Mouse (Mus musculus) hindbrain, embryonic 15.5 days (tissue): ENCODE measurements at regions not wholly inside any gene's neighbourhood (a gene's known extent, or its start where the extent isn't known, plus 50 kb on each side); places are given as distances from the start of the nearest gene placed in this dataset.

Experiments
- ATAC-seq: fragments of 200-750 bp; cut with Nextera tagmentation; 2 replicates; pipeline ENCODE4 v1.8.0; 2017; ENCODE audit warnings: low read depth, moderate number of reproducible peaks, moderate TSS enrichment; ENCODE audit not compliant: low FRiP score
- H3K27ac ChIP-seq: fragments of 300-500 bp; sonication (generic); replicated peaks from 2 replicates; pipeline ENCODE4 v1.5.1; 2015; ENCODE audit warnings: mild to moderate bottlenecking, inconsistent platforms
- H3K27me3 ChIP-seq: fragments of 300-500 bp; sonication (generic); 2 replicates; pipeline ENCODE4 v1.6.1; 2015; ENCODE audit warnings: control low read depth, inconsistent platforms
- H3K36me3 ChIP-seq: fragments of 300-500 bp; sonication (generic); 2 replicates; pipeline ENCODE4 v1.6.1; 2015; ENCODE audit warnings: control low read depth, inconsistent platforms
- H3K4me1 ChIP-seq: fragments of 300-500 bp; sonication (generic); replicated peaks from 2 replicates; pipeline ENCODE4 v1.6.1; 2015; ENCODE audit warnings: control low read depth, inconsistent platforms
- H3K4me2 ChIP-seq: fragments of 300-500 bp; sonication (generic); 2 replicates; pipeline ENCODE4 v1.6.1; 2015; ENCODE audit warnings: moderate library complexity, mild to moderate bottlenecking, inconsistent platforms
- H3K4me3 ChIP-seq: fragments of 300-500 bp; sonication (generic); 2 replicates; pipeline ENCODE4 v1.5.1; 2015; ENCODE audit warnings: mild to moderate bottlenecking, inconsistent platforms
- H3K9ac ChIP-seq: fragments of 300-500 bp; sonication (generic); 2 replicates; pipeline ENCODE4 v1.6.1; 2015; ENCODE audit warnings: inconsistent platforms
- H3K9me3 ChIP-seq: fragments of 300-500 bp; sonication (generic); 2 replicates; pipeline ENCODE4 v1.6.1; 2016; ENCODE audit warnings: control low read depth, inconsistent platforms
- WGBS: fragments of 180-500 bp; shearing (Covaris S2); methylation state at CpG from one replicate; pipeline ENCODE4 v1.1.7; 2015; 5-methylcytosine and 5-hydroxymethylcytosine counted together

DNA sequence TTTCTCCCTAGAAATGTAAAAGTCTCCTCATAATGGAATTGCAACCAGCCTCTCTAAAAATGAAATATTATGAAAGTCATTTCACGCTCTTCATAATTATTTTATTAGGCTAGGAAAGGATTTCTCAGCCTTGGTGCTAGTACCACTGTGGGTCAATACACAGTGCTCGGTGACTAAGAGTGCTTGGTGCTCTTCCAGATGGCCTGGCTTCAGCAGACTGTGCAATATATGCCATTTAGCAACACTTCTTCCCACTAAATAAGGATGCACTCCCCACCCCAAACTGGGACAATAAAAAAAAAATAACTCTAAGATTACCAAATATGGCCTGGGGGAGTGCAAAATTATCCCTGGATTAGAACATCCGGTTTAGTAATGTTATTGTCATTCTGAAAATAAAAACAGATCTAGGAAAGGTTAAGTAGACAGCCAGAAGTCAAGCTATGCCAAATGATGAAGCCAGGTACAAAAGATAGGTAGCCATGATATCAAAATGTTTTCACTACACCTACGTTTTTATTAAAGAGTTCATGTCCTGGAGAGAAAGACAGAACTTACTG is 2333.4 kb upstream of the Gm7489 start:
- no peaks in the 10 kb centered on the region for H3K27me3 ChIP-seq

DNA sequence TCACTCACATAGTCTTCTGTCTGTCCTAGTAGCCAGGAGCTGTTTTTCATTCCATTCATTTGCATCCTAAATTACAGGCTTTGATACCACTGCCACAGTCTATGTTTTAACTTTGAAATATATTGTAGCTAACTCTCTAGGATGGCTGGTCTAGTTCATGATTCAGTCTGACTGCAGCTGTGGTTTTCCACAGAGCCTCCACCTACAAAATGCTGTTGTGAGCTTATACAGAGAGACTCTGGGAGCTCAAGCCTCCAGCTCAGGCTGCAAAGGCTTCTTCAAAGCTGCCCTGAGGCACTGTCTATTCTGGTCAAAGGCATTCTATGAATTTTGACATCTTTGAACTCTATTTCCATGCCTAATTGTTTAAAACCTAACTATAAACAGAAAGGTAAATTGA is 2326.5 kb upstream of the Gm7489 start:
- no peak overlapping the region for H3K4me3 ChIP-seq
- H3K9ac ChIP-seq: no peak overlapping the region
- H3K36me3 ChIP-seq: no peaks in the 10 kb centered on the region
- H3K4me2 ChIP-seq: no peak overlapping the region
- no peaks in the 10 kb centered on the region for H3K9me3 ChIP-seq
- H3K27ac ChIP-seq: no peak overlapping the region
- H3K4me1 ChIP-seq: no peaks in the 10 kb centered on the region
- no peaks in the 10 kb centered on the region for H3K27me3 ChIP-seq
- no peak for ATAC-seq

More for the DNA sequence above, 2333.4 kb upstream of the Gm7489 start:
- H3K9me3 ChIP-seq: no peaks in the 10 kb centered on the region
- H3K36me3 ChIP-seq: no peaks in the 10 kb centered on the region
- no peak overlapping the region for H3K4me3 ChIP-seq
- H3K9ac ChIP-seq: no peak overlapping the region
- 87% methylated on average over 4 of the region's 4 CpGs for WGBS
- no peak for ATAC-seq
- no peak overlapping the region for H3K27ac ChIP-seq
- no peaks in the 10 kb centered on the region for H3K4me1 ChIP-seq
- H3K4me2 ChIP-seq: no peak overlapping the region

DNA sequence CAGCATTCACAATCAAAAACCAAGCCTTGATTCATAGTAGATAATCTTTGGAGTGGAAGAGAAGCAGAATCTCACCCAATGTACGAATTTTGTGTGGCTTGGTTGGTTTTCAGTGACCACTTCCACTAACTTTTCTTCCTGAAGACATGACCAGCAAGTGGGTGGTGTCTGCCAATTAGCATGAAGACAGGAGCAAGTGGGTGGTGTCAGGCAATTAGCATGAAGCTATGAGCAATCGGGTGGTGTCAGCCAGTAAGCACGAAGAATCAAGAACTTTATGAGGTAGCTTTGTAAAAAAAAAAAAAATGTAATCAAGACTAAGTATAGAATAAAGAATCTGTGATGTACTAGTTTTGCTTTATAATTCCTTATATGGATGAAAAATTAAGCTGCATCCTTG is 2319.2 kb upstream of the Gm7489 start:
- Histone ChIP-seq H3K27me3 (no peaks in the 10 kb centered on the region), H3K4me3 (no peak overlapping the region), H3K9ac (no peak overlapping the region), H3K4me2 (no peak overlapping the region), H3K9me3 (no peaks in the 10 kb centered on the region), H3K4me1 (no peaks in the 10 kb centered on the region), H3K36me3 (no peaks in the 10 kb centered on the region), H3K27ac (no peak overlapping the region)
- no peak for ATAC-seq
- 87% methylated on average over 3 of the region's 3 CpGs for WGBS

DNA sequence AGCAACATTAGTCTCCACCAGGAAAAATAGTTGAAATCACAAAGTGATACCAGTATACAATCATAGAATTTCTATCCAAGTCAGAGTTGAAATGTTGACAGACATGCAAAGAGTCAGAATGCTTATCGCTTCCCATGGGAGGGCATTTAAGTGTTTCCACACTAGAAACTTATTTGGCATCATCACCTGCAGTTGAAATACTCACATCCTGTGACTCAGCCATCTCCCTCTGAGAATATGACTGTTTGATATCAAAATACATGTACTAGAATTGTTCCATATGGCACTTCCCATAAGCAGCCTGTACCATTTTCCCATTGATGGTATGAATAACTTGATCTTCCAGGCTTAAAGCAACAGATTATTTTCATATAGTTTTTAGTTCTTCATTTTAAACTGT is 2314.1 kb upstream of the Gm7489 start:
- WGBS: 98% methylated on average over 1 of the region's 1 CpGs
- no peak overlapping the region for H3K9ac ChIP-seq
- no peak overlapping the region for H3K4me3 ChIP-seq
- H3K4me1 ChIP-seq: no peaks in the 10 kb centered on the region
- no peaks in the 10 kb centered on the region for H3K9me3 ChIP-seq
- ATAC-seq: no peak
- H3K27me3 ChIP-seq: no peaks in the 10 kb centered on the region
- no peak overlapping the region for H3K27ac ChIP-seq
- no peak overlapping the region for H3K4me2 ChIP-seq
- H3K36me3 ChIP-seq: no peaks in the 10 kb centered on the region

DNA sequence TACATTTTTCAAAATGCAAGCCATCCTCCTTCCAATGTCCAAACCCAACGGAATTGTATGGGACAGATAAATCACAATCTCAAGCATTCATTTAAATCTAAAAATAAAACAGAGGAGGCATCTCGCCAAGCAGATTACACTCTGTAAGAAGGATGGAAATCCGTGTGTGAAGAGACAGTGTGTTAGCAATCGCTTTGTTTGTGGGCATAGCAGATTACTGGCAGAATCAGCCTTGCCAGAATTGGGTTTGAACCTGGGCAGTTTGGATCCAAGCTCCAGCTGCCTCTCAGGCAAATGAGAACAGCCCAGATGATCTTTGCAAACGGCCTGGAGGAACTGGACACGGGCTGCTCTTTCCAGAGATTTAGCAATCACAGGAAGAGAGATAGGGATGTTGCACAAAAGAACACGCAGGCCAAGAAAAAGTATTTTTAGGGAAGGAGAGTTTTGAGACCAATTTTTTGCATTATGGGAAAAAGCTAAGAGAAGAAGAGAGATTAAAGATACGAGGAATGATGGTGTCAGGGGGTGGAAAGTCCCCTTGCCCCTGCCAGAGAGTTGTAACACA is 2310.1 kb upstream of the Gm7489 start:
- 89% methylated on average over 8 of the region's 8 CpGs for WGBS
- H3K4me1 ChIP-seq: no peaks in the 10 kb centered on the region
- H3K9me3 ChIP-seq: no peaks in the 10 kb centered on the region
- no peaks in the 10 kb centered on the region for H3K36me3 ChIP-seq
- H3K4me2 ChIP-seq: no peak overlapping the region
- no peak overlapping the region for H3K9ac ChIP-seq
- no peaks in the 10 kb centered on the region for H3K27me3 ChIP-seq
- no peak for ATAC-seq
- H3K4me3 ChIP-seq: no peak overlapping the region
- H3K27ac ChIP-seq: no peak overlapping the region

DNA sequence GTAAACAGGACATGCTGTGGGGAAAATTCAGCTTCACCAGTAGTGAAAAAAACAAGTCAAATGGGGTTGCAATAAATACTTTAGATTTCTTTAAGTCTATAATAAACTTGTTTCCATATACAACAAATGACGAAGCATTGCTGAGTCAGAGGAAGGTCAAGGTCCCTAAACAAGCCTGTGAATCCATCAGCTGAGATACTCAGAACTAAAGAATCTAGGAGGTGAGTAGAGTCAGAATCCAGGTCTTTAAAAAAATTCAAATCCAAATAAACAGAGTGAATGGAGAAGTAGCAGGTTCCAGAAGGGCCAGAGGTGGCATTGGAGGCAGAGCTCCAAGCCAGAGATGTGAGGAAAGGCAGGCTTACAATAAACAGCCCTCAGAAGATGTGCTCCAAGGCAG is 2301.1 kb upstream of the Gm7489 start:
- Histone ChIP-seq H3K36me3 (no peaks in the 10 kb centered on the region), H3K9ac (no peak overlapping the region), H3K4me2 (no peak overlapping the region), H3K4me1 (no peaks in the 10 kb centered on the region), H3K27ac (no peak overlapping the region), H3K4me3 (no peak overlapping the region), H3K27me3 (no peaks in the 10 kb centered on the region), H3K9me3 (no peaks in the 10 kb centered on the region)
- no peak for ATAC-seq
- WGBS: 65% methylated on average over 1 of the region's 1 CpGs

DNA sequence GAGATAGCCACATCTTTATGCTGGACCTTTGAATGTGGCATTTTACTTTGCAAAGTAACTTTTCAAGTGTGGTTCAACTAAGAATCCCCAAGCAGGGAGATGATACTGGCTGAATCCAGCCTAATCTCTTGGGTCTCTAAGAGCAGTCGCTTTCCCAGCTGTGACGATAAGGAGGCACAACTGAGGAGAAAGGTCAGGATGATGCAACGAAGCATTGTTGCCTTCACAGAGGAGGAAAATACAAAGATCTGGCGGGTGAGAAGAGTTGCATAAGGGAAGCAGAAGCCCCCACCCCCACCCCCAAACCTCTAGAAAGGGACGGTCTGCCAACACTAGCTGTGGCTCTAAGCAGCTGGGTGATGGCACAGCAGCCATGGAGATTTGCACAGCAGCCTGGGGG is 2298.6 kb upstream of the Gm7489 start:
- H3K36me3 ChIP-seq: no peaks in the 10 kb centered on the region
- WGBS: 82% methylated on average over 5 of the region's 5 CpGs
- no peak overlapping the region for H3K9ac ChIP-seq
- no peak overlapping the region for H3K4me3 ChIP-seq
- H3K4me2 ChIP-seq: no peak overlapping the region
- no peaks in the 10 kb centered on the region for H3K9me3 ChIP-seq
- no peaks in the 10 kb centered on the region for H3K27me3 ChIP-seq
- H3K4me1 ChIP-seq: no peaks in the 10 kb centered on the region
- H3K27ac ChIP-seq: no peak overlapping the region
- ATAC-seq: no peak

DNA sequence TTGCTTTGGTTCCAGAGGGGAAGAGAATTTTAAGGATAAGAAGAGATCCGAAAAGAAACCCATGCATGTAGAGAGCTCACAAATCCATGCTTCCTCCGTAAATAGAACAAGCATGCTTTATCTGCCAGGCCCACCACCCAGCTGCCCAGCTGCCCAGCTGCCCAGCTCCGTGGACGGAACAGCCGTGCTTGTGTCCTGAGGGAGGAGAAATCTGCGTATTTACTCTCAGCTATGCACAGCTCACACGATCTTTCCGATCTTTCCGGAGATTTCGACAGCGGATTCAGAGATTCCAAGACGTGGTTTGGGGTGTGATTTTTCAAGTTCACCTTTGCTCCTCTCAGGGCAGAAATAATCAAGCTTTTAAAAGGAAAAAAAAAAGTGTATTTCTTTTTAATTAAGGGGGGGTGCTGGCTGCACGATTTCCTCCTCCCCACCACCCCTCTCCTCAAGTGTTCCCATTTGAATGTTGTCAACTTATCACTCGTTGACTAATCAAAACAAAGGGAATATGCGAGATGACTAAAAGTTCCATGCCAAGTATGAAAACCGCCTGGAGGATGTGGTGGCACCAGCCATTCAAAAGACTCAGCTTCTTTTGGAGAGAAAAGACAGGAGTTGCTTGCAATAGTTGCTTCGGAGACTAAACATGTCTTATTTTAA is 2293.2 kb upstream of the Gm7489 start:
- H3K9ac ChIP-seq: no peak overlapping the region
- H3K36me3 ChIP-seq: no peaks in the 10 kb centered on the region
- 53% methylated on average over 17 of the region's 17 CpGs for WGBS
- peaks cover 6% of the 10 kb centered on the region; the same call in 1 of the 2 replicates for H3K4me1 ChIP-seq
- H3K27ac ChIP-seq: no peak overlapping the region
- H3K27me3 ChIP-seq: no peaks in the 10 kb centered on the region
- H3K9me3 ChIP-seq: no peaks in the 10 kb centered on the region
- peak overlapping the region; percentile 36 for H3K4me2 ChIP-seq
- 0 out of 2 replicates have a peak overlapping the region, but pooled peaks have one; percentile 6 for H3K4me3 ChIP-seq
- no peak for ATAC-seq

DNA sequence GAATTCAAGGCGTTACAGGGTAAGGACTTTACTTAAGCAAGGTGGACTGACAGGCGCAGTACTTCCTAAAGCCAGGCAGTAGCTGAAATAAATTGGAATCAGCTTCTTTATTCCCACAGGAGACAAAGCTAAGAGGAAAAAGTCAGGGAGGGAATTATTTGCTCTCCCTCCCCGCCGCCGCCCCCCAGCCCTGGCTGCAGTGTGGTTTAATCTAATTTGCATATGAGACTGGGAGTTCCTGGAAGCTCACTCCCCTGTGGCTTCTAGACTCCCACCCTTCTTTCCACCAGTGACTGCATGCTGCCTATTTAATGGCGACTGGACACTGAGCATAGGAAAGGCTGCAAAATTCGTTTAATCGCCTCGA is 2292.7 kb upstream of the Gm7489 start:
- no peaks in the 10 kb centered on the region for H3K27me3 ChIP-seq
- H3K4me1 ChIP-seq: peaks cover 6% of the 10 kb centered on the region; the same call in 1 of the 2 replicates
- peak overlapping the region; percentile 36 for H3K4me2 ChIP-seq
- H3K36me3 ChIP-seq: no peaks in the 10 kb centered on the region
- H3K4me3 ChIP-seq: no peak overlapping the region
- no peak overlapping the region for H3K9ac ChIP-seq
- H3K27ac ChIP-seq: no peak overlapping the region
- H3K9me3 ChIP-seq: no peaks in the 10 kb centered on the region
- ATAC-seq: no peak
- WGBS: 42% methylated on average over 9 of the region's 9 CpGs

DNA sequence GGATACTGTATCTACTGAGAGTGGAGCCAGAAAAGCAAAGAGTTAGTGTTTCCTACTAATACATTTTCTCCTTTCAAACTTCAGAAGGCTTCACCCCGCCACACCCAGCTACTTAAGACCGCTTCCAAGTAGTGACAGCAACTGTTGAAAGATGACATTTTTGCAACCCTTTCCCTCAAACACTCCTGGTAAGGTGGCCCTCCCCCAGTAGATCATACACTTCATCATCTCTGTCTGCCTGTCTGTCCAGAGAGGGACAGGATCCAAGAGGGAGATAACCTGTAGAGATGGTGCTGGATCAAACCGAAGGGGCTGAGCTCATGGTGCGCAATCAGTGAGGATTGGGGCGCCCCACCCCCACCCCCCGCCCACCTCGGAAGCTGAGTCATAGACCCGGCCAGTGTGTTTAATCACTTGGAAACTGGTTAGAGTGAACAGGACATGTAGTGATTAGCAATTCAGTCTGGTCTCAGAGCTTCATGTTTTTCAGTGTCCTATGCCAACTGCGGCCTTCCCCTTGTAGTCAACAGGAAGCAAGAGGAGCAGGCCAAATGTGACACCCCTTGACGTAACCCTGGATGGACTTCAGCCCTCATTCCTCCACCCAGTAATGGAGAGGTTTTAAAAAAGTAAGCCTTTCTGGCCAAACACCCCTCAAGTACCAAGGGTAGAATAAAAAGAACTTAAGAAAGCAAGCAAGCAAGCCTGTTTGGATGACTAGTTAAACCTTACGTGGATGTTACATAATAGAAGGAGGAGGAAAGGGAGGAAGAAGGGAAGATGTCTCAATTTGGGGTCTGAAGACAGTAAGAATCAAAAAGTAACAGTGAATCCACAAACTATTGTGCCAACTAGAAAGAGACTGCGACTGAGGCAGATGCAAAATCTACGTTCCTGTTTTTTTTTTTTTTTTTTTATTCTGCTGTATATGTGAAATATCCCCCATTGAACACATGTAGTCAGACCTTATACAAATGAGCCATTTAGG is 2291.9 kb upstream of the Gm7489 start:
- Histone ChIP-seq H3K36me3 (no peaks in the 10 kb centered on the region), H3K27ac (no peak overlapping the region), H3K4me1 (peaks cover 6% of the 10 kb centered on the region; the same call in 1 of the 2 replicates), H3K4me2 (peak overlapping the region; percentile 36), H3K27me3 (no peaks in the 10 kb centered on the region), H3K9ac (no peak overlapping the region), H3K9me3 (no peaks in the 10 kb centered on the region), H3K4me3 (no peak overlapping the region)
- WGBS: 86% methylated on average over 13 of the region's 13 CpGs
- 0 out of 2 replicates have a peak, but pooled peaks have one; percentile 38 for ATAC-seq

DNA sequence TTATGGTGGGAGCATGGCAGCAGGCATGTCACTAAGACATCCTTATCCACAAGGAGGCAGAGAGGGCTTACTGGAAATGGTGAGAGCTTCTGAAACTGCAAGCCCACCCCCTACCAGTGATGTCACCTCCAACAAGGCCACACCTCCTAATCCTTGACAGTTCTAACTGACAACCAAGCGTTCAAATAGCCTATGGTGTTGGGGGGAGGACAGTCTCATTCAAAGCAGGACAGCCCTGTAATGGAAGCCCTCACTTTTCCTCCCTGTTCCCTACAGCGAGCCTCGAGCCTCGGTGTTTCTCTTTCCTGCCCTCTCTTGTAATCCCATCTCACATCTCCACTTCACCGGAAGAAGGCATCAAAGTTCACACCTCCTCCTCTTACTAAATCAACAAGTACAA is 2290.6 kb upstream of the Gm7489 start:
- H3K4me2 ChIP-seq: no peak overlapping the region
- H3K9ac ChIP-seq: no peak overlapping the region
- no peaks in the 10 kb centered on the region for H3K9me3 ChIP-seq
- no peak for ATAC-seq
- H3K27me3 ChIP-seq: no peaks in the 10 kb centered on the region
- H3K36me3 ChIP-seq: no peaks in the 10 kb centered on the region
- H3K4me1 ChIP-seq: peaks cover 6% of the 10 kb centered on the region; the same call in 1 of the 2 replicates
- WGBS: 89% methylated on average over 5 of the region's 5 CpGs
- H3K4me3 ChIP-seq: no peak overlapping the region
- H3K27ac ChIP-seq: no peak overlapping the region

DNA sequence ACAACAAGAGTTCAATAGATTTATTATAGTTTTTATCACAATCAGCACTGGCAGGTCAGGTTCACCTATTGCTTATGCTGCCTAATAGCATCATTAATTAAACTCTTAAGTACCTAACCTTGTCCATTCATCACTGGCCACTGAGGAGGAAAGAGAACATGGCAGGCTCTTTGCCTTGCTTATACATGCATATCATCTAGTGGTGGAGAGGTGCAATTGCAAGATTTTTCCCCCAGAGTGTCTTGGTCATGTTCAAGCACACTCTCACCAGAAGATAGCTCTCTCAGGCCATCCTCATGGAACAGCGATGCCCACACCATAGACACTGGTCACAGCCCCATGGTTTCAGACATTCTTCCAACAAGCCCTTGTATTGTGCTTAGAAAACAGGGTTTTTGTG is 2289.1 kb upstream of the Gm7489 start:
- no peak overlapping the region for H3K4me2 ChIP-seq
- no peaks in the 10 kb centered on the region for H3K36me3 ChIP-seq
- WGBS: 78% methylated on average over 1 of the region's 1 CpGs
- H3K27ac ChIP-seq: no peak overlapping the region
- H3K4me1 ChIP-seq: peaks cover 6% of the 10 kb centered on the region; the same call in 1 of the 2 replicates
- H3K4me3 ChIP-seq: no peak overlapping the region
- ATAC-seq: no peak
- no peaks in the 10 kb centered on the region for H3K9me3 ChIP-seq
- no peak overlapping the region for H3K9ac ChIP-seq
- no peaks in the 10 kb centered on the region for H3K27me3 ChIP-seq
